ENCODE assay signal across 8 mouse cellular contexts in the genomic region with DNA sequence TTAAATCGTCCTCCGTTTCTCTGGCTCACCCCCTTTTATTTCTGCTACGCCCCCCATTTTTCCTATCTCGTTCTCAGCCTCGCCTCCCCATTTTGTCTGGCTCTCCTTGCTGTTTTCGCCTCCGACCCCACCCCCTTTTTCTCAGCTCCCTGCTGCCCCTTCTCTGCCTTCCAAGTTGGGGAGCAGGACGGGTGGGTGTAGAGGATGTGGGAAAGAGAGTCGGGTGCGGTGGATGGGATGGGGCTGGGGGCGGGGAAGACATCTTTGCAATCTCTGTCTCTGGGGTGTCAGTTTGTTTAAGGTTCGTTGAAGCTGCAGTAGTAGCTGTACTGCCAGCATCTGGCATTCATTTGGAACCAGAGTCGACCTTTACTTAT. TPM values are rescaled to one million over a fixed set of nuclear protein-coding genes. Genes with fewer than 3 reads are reported as not detected.
DNase-seq lines count a peak whose midpoint lies in the region; ATAC-seq lines count a peak whose summit lies in the region.

No protein-coding gene starts in this region.

- H3K27ac ChIP-seq in hindbrain, embryonic 13.5 days, result peak overlapping the region; percentile 86
- no peak overlapping the region for H3K27ac ChIP-seq in macrophage
- peak overlapping the region; percentile 27; the same call in 1 of the 2 replicates for H3K27ac ChIP-seq in stomach, embryonic 14.5 days (ENCODE audit: low read length)

- peak overlapping the region; percentile 56 for H3K4me2 ChIP-seq in hindbrain, embryonic 13.5 days
- peak overlapping the region; percentile 48 for H3K4me2 ChIP-seq in stomach, embryonic 14.5 days (replicated peaks; ENCODE audit: low read depth, low read length)

- H3K9me3 ChIP-seq in hindbrain, embryonic 13.5 days, result no peaks in the 10 kb centered on the region
- H3K9me3 ChIP-seq in stomach, embryonic 14.5 days (ENCODE audit: control insufficient read depth, low read depth, low read length), result no peaks in the 10 kb centered on the region

- H3K4me3 ChIP-seq in hindbrain, embryonic 13.5 days, result peak overlapping the region; percentile 59
- peak overlapping the region; percentile 69 for H3K4me3 ChIP-seq in macrophage (ENCODE audit: inconsistent target)
- H3K4me3 ChIP-seq in stomach, embryonic 14.5 days (ENCODE audit: low read depth, low read length), result peak overlapping the region; percentile 51

- no peaks in the 10 kb centered on the region for H3K27me3 ChIP-seq in hindbrain, embryonic 13.5 days
- H3K27me3 ChIP-seq in stomach, embryonic 14.5 days (ENCODE audit: control insufficient read depth, insufficient read depth, low read length), result no peaks in the 10 kb centered on the region

- peaks cover 13% of the 10 kb centered on the region for H3K4me1 ChIP-seq in hindbrain, embryonic 13.5 days (replicated peaks)
- no peaks in the 10 kb centered on the region for H3K4me1 ChIP-seq in stomach, embryonic 14.5 days (ENCODE audit: control insufficient read depth, insufficient read depth, low read length)

- H3K79me2 ChIP-seq in macrophage (ENCODE audit: inconsistent target), result peaks cover 16% of the 10 kb centered on the region; the same call in 1 of the 2 replicates

- H3K36me3 ChIP-seq in hindbrain, embryonic 13.5 days, result no peaks in the 10 kb centered on the region
- no peaks in the 10 kb centered on the region for H3K36me3 ChIP-seq in macrophage (ENCODE audit: inconsistent target)
- H3K36me3 ChIP-seq in stomach, embryonic 14.5 days (ENCODE audit: control insufficient read depth, insufficient read depth, low read length), result no peaks in the 10 kb centered on the region

- ATAC-seq in common myeloid progenitor, adult 5-6 weeks (replicated peaks; ENCODE audit: low read depth, poor library complexity, severe bottlenecking), result peak; percentile 36; the same call in 1 of the 2 replicates
- ATAC-seq in hindbrain, embryonic 13.5 days (ENCODE audit: low FRiP score), result peak; percentile 55
- no peak for ATAC-seq in stomach, embryonic 14.5 days (ENCODE audit: insufficient number of reproducible peaks, insufficient read depth, low FRiP score, low read depth)

- peak; percentile 4 to 9 for DNase-seq in frontal cortex, postnatal 36 days (ENCODE audit: low spot score in 2 of 2)
- no peak for DNase-seq in frontal cortex, postnatal 14 days (ENCODE audit: low spot score in 2 of 2)
- peak; percentile 20 for DNase-seq in 3T3-L1 (ENCODE audit: low read depth, low spot score)
- DNase-seq in adrenal gland, postnatal 10 days, result no peak

- H3K9ac ChIP-seq in hindbrain, embryonic 13.5 days, result peak overlapping the region; percentile 80
- peak overlapping the region; percentile 53 for H3K9ac ChIP-seq in stomach, embryonic 14.5 days (replicated peaks; ENCODE audit: low read depth, low read length)

- 11% methylated on average over 13 of the region's 13 CpGs for WGBS in hindbrain, embryonic 13.5 days
- 24% methylated on average over 12 of the region's 13 CpGs for WGBS in macrophage (ENCODE audit: missing documents)
- WGBS in stomach, embryonic 14.5 days, result 19% methylated on average over 13 of the region's 13 CpGs

RNA-seq across cellular contexts. Expression of gene Slc9a6, which starts 0.7 kb away (rescaled TPM):
- 5.3 and 12.1 TPM in 2 replicates for total RNA-seq in common myeloid progenitor, adult 5-6 weeks (2017)
- 52.5 and 54.8 TPM in 2 replicates for polyA plus RNA-seq in hindbrain, embryonic 13.5 days (2015; fragmentation: Nextera tagmentation; extraction: Ambion mirVana)
- 10 to 100 TPM in 20 of 26 experiments, 1 to 10 TPM in 6; 3.4 to 28.0 (median 16.8) TPM for total RNA-seq in macrophage (2018; cell fraction: chromatin; rRNA removed)
- total RNA-seq in macrophage (2018; cell fraction: cytosol; rRNA removed), result 10 to 100 TPM in 25 of 26 experiments, 1 to 10 TPM in 1; 8.2 to 25.5 (median 14.5) TPM
- total RNA-seq in macrophage (2018; cell fraction: nucleus; rRNA removed), result 10 to 100 TPM; 13.0 to 37.4 (median 22.5) TPM
- polyA plus RNA-seq in macrophage (2018), result 11.7 to 18.3 TPM (median 17.3 TPM) in 3 replicates
- 11.9 and 12.4 TPM in 2 replicates for polyA plus RNA-seq in stomach, embryonic 14.5 days (2014; fragmentation: Nextera tagmentation; extraction: Ambion mirVana)
- total RNA-seq in adrenal gland, postnatal 10 days (2021), result 10 to 100 TPM; 22.3 to 22.5 TPM

RNA-seq across cellular contexts. Expression of gene Mmgt1, which starts 12.4 kb away (rescaled TPM):
- 26.9 and 29.2 TPM in 2 replicates for total RNA-seq in common myeloid progenitor, adult 5-6 weeks (2017)
- polyA plus RNA-seq in hindbrain, embryonic 13.5 days (2015; fragmentation: Nextera tagmentation; extraction: Ambion mirVana), result 54.1 and 54.9 TPM in 2 replicates
- 1 to 10 TPM in 18 of 26 experiments, under 1 TPM in 8; 0.25 to 6.4 (median 1.8) TPM for total RNA-seq in macrophage (2018; cell fraction: chromatin; rRNA removed)
- 10 to 100 TPM in 25 of 26 experiments, 1 to 10 TPM in 1; 9.4 to 22.8 (median 14.9) TPM for total RNA-seq in macrophage (2018; cell fraction: cytosol; rRNA removed)
- total RNA-seq in macrophage (2018; cell fraction: nucleus; rRNA removed), result 10 to 100 TPM in 7 of 26 experiments, 1 to 10 TPM in 19; 3.0 to 17.5 (median 5.3) TPM
- polyA plus RNA-seq in macrophage (2018), result 13.8 to 26.4 TPM (median 18.8 TPM) in 3 replicates
- 28.8 and 29.5 TPM in 2 replicates for polyA plus RNA-seq in stomach, embryonic 14.5 days (2014; fragmentation: Nextera tagmentation; extraction: Ambion mirVana)
- total RNA-seq in adrenal gland, postnatal 10 days (2021), result 10 to 100 TPM; 24.2 to 26.9 TPM

Comparison
In these comparisons a context has a peak if more than half of its experiments do, and no peak if none do; other contexts are left out.
1. DNase-seq: peak in frontal cortex, postnatal 36 days (2 of 2) and 3T3-L1 (single experiment); none in frontal cortex, postnatal 14 days (0 of 2) and adrenal gland, postnatal 10 days (single experiment).
2. Peak in every context shown above with its lines, with median percentiles within 50 percentile points of each other: H3K4me3 ChIP-seq.